Mouse (Mus musculus) liver, postnatal 0 days (tissue): ENCODE results near the gene Rab12.

ENCODE experiments used
- CTCF ChIP-seq: sonication (generic); IDR thresholded peaks from 2 replicates; pipeline ENCODE4 v1.5.1; 2016; ENCODE audit warnings: antibody characterized with exemption, low read depth
- EP300 ChIP-seq: IDR thresholded peaks from 2 replicates; pipeline ENCODE4 v1.6.1; 2016; ENCODE audit warnings: antibody characterized with exemption, low read depth, mild to moderate bottlenecking

- TF ChIP-seq CTCF (no peak), EP300 (no peak)
These were observed 22.9 kb downstream of the Rab12 start for GRCm38 (mm10) chr17:66496589-66496988.
